Mouse (Mus musculus) MEL (cell line): ENCODE results near the gene Olfr330.
"Not testable (repeated sequence)": the region's sequence is repeated elsewhere in the genome, so short reads cannot be mapped to it uniquely, and the experiment has no call there.

ENCODE experiments used
- CTCF ChIP-seq, 3 experiments: IDR thresholded peaks in 2 of 3; conservative IDR thresholded peaks in 1 of 3; 2 replicates each; pipeline ENCODE4 v1.5.1; 2011 to 2012; ENCODE audit warnings: low read length in 3 of 3, low read depth in 2 of 3, mild to moderate bottlenecking in 2 of 3, improper control_type of control experiment in 1 of 3, inconsistent platforms in 1 of 3, mixed read lengths in 1 of 3, moderate library complexity in 1 of 3; ENCODE audit not compliant: control insufficient read depth in 1 of 3, insufficient read depth in 1 of 3, poor library complexity in 1 of 3, severe bottlenecking in 1 of 3
- E2F4 ChIP-seq: IDR thresholded peaks from 2 replicates; pipeline ENCODE4 v1.6.1; 2011; ENCODE audit warnings: low read depth, low read length, improper control_type of control experiment, borderline replicate concordance
- MAZ ChIP-seq: IDR thresholded peaks from 2 replicates; pipeline ENCODE4 v1.6.1; 2012; ENCODE audit warnings: low read depth, mild to moderate bottlenecking, inconsistent platforms, low read length, improper control_type of control experiment
- MXI1 ChIP-seq: IDR thresholded peaks from 2 replicates; pipeline ENCODE4 v1.6.1; 2011; ENCODE audit warnings: mild to moderate bottlenecking, low read depth, low read length, improper control_type of control experiment
- SIN3A ChIP-seq: IDR thresholded peaks from 2 replicates; pipeline ENCODE4 v1.6.1; 2012; ENCODE audit warnings: low read length, improper control_type of control experiment, inconsistent platforms
- TAL1 ChIP-seq: IDR thresholded peaks from 2 replicates; pipeline ENCODE4 v1.6.1; 2012; ENCODE audit warnings: mild to moderate bottlenecking, inconsistent platforms, low read length, moderate library complexity, mixed read lengths
- USF2 ChIP-seq, 2 experiments: IDR thresholded peaks; 2 replicates each; pipeline ENCODE4 v1.6.1; 2011 to 2012; ENCODE audit warnings: improper control_type of control experiment in 2 of 2, low read length in 2 of 2, borderline replicate concordance in 1 of 2, inconsistent platforms in 1 of 2, low read depth in 1 of 2, mild to moderate bottlenecking in 1 of 2; ENCODE audit not compliant: insufficient read depth in 1 of 2

DNA sequence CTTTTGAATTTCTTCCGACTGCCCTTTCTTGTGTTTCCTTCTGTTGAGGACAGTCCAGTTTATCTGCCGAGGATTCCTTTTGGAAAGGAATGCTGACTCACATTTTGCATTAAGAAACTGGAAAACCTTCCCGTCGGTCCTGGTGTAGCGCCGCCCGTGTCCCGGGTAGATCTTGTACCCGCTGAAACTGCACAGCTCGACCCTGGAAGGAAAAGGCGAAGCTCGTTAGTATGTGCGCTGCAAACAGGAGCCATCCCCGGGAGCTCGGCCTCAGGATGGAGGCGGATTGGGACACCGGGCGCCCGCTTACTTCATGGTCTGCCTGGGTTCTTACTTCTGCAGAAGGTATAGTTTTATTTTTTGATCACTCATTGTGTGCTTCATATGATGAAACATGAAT, 25.6 kb downstream of the Olfr330 start:
- TF ChIP-seq CTCF (IDR thresholded peaks at IDR 0.05 in 2 of 3, conservative IDR thresholded peaks at IDR 0.05 in 1 of 3; ENCODE audit: control insufficient read depth in 1 of 3, insufficient read depth in 1 of 3, low read depth in 2 of 3, low read length in 3 of 3, poor library complexity in 1 of 3, severe bottlenecking in 1 of 3); TAL1; SIN3A; E2F4; MAZ; USF2 (IDR thresholded peaks at IDR 0.05; ENCODE audit: borderline replicate concordance in 1 of 2, insufficient read depth in 1 of 2, low read depth in 1 of 2, low read length in 2 of 2); MXI1: not testable (repeated sequence)
